Mouse (Mus musculus): ENCODE results near the gene Rhcg. TPM values are rescaled to one million over a fixed set of nuclear protein-coding genes. Genes with fewer than 3 reads are reported as not detected.

The Rhcg gene
- total and polyA plus RNA-seq, 2 experiments from 2014 or later: 0.68 to 4.0 TPM

GRCm38 (mm10) chr7:79557728-79558221 lies 59.7 kb downstream of the Rhcg start:
- no peak overlapping the region for H3K4me3 ChIP-seq (ENCODE audit: low read length)
- no peak overlapping the region for H3K9ac ChIP-seq (replicated peaks; ENCODE audit: low read length)
- peak overlapping the region; percentile 32; the same call in 1 of the 2 replicates for H3K27ac ChIP-seq
- peak; percentile 76 for DNase-seq (ENCODE audit: low spot score)
- ATAC-seq: peak; percentile 54
- 8% methylated on average over 8 of the region's 8 CpGs for WGBS
- no peaks in the 10 kb centered on the region for H3K36me3 ChIP-seq (ENCODE audit: insufficient read depth, low read length)
- 0 out of 2 replicates have a peak, but pooled peaks cover 6% of the 10 kb centered on the region for H3K27me3 ChIP-seq (ENCODE audit: insufficient read depth, low read length)
- no peak overlapping the region for H3K4me2 ChIP-seq (ENCODE audit: low read depth, low read length)
- TF ChIP-seq CTCF (IDR thresholded peaks at IDR 0.05; ENCODE audit: low read depth): peak; percentile 38; the same call in 1 of the 2 replicates
- H3K4me1 ChIP-seq (ENCODE audit: insufficient read depth, low read length): 0 out of 2 replicates have a peak, but pooled peaks cover 3% of the 10 kb centered on the region
- no peaks in the 10 kb centered on the region for H3K9me3 ChIP-seq (ENCODE audit: low read length)

DNA sequence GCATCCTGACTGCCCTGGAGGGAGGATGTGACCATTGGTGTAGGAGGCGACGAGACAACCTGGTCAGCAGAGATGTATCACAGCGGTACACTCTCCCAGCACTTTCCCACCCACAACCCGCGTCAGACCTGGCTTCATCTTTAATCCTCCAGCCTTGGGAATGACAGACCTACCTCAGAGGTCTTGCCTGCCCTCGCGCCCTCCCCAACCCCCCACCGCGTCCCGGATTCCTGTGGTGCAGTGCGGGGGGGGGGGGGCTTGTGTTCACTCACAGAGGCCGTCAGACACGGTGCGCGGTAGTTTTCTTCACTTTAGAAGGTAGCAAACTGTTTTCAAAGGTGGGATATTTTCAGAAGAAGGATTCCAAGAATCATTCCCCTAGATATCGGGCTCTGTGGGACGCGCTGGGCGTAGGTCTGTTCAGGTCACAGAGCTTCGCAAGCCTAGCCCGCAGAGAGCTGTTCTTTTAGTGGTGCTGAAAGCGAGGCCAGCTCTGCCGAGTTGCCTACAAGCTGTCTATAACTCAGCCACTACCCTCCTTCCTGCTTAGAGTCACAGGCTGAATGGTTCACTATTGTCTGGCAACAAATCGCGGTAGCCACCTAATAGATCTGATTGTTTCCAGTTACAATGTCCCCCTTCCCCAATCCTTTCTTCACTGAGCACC lies 62.0 kb downstream of the Rhcg start:
- H3K27me3 ChIP-seq (ENCODE audit: insufficient read depth, low read length): 0 out of 2 replicates have a peak, but pooled peaks cover 6% of the 10 kb centered on the region
- H3K9ac ChIP-seq (replicated peaks; ENCODE audit: low read length): no peak overlapping the region
- WGBS: 17% methylated on average over 25 of the region's 25 CpGs
- no peaks in the 10 kb centered on the region for H3K36me3 ChIP-seq (ENCODE audit: insufficient read depth, low read length)
- 0 out of 2 replicates have a peak, but pooled peaks cover 3% of the 10 kb centered on the region for H3K4me1 ChIP-seq (ENCODE audit: insufficient read depth, low read length)
- no peak overlapping the region for H3K27ac ChIP-seq
- no peak for TF ChIP-seq CTCF (IDR thresholded peaks at IDR 0.05; ENCODE audit: low read depth)
- H3K4me3 ChIP-seq (ENCODE audit: low read length): no peak overlapping the region
- DNase-seq (ENCODE audit: low spot score) (no peak), ATAC-seq (no peak)
- no peak overlapping the region for H3K4me2 ChIP-seq (ENCODE audit: low read depth, low read length)
- no peaks in the 10 kb centered on the region for H3K9me3 ChIP-seq (ENCODE audit: low read length)

DNA sequence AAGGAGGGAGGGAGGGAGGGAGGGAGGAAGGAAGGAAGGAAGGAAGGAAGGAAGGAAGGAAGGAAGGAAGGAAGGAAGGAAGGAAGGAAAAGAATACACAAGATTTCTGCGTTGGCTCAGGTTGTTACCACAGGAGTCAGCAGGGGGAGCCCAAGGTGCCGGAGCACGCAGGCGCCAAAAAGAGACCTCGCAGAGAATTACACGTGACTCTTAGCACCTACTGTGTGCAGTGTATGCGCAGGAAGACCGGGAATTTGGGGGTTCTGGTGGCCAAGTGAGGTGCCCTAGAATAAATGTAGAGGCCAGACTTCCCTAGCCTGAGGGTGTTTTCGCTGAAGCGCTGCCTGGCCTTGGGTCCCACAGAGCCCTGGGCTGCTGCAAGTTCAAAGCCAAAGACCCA lies 64.8 kb downstream of the Rhcg start:
- Histone ChIP-seq H3K4me2 (ENCODE audit: low read depth, low read length) (peak overlapping the region; percentile 4; the same call in 1 of the 2 replicates), H3K27ac (no peak overlapping the region), H3K9me3 (ENCODE audit: low read length) (no peaks in the 10 kb centered on the region), H3K27me3 (ENCODE audit: insufficient read depth, low read length) (0 out of 2 replicates have a peak, but pooled peaks cover 6% of the 10 kb centered on the region), H3K36me3 (ENCODE audit: insufficient read depth, low read length) (no peaks in the 10 kb centered on the region), H3K4me1 (ENCODE audit: insufficient read depth, low read length) (0 out of 2 replicates have a peak, but pooled peaks cover 3% of the 10 kb centered on the region), H3K9ac (replicated peaks; ENCODE audit: low read length) (no peak overlapping the region), H3K4me3 (ENCODE audit: low read length) (no peak overlapping the region)
- peak; percentile 72 for TF ChIP-seq CTCF (IDR thresholded peaks at IDR 0.05; ENCODE audit: low read depth)
- whole genome bisulfite sequencing: 12% methylated on average over 10 of the region's 10 CpGs
- ATAC-seq (no peak), DNase-seq (ENCODE audit: low spot score) (peak; percentile 69)

DNA sequence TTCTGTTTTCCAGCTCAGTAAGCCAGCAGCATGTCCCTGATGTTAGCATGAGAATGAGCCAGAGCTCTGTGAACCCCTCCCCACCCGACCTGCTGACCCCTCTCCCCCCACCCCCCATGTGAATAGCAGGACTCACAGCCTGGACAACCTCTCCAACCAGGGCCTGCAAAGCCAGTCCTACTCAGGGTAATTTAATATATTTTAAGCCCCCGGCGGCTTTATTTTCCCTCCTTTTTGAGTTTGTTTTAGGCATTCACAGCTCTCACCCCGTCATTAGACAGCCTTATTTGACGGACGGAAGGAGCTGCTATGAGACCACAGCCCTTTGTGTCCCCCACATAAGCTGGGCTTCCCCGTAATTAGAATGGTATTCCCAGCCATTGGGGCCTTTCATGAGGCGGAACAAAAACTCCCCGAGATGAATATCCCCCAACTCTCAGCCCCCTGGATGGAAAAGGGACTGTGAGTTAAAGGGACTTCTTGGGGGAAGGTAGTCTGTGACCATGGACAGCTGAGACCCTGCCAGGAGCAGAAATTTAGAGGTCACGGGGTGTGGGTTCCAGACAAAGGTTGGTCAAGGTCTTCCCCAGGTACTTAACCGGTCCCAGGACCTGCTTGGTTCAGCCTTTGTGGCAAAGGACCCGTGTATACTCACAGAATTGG lies 68.4 kb downstream of the Rhcg start:
- no peak overlapping the region for H3K4me2 ChIP-seq (ENCODE audit: low read depth, low read length)
- ATAC-seq (no peak), DNase-seq (ENCODE audit: low spot score) (no peak)
- H3K9me3 ChIP-seq (ENCODE audit: low read length): no peaks in the 10 kb centered on the region
- H3K9ac ChIP-seq (replicated peaks; ENCODE audit: low read length): 0 out of 2 replicates have a peak overlapping the region, but pooled peaks have one; percentile 15
- WGBS: 28% methylated on average over 12 of the region's 12 CpGs
- no peak overlapping the region for H3K27ac ChIP-seq
- no peak overlapping the region for H3K4me3 ChIP-seq (ENCODE audit: low read length)
- H3K36me3 ChIP-seq (ENCODE audit: insufficient read depth, low read length): no peaks in the 10 kb centered on the region
- no peak for TF ChIP-seq CTCF (IDR thresholded peaks at IDR 0.05; ENCODE audit: low read depth)
- no peaks in the 10 kb centered on the region; the same call in 1 of the 2 replicates for H3K27me3 ChIP-seq (ENCODE audit: insufficient read depth, low read length)
- no peaks in the 10 kb centered on the region for H3K4me1 ChIP-seq (ENCODE audit: insufficient read depth, low read length)

GRCm38 (mm10) chr7:79547092-79547491 lies 70.4 kb downstream of the Rhcg start:
- H3K27ac ChIP-seq: peak overlapping the region; percentile 57; the same call in 1 of the 2 replicates
- no peak overlapping the region for H3K4me3 ChIP-seq (ENCODE audit: low read length)
- H3K4me2 ChIP-seq (ENCODE audit: low read depth, low read length): peak overlapping the region; percentile 28; the same call in 1 of the 2 replicates
- H3K27me3 ChIP-seq (ENCODE audit: insufficient read depth, low read length): no peaks in the 10 kb centered on the region; the same call in 1 of the 2 replicates
- no peak overlapping the region for H3K9ac ChIP-seq (replicated peaks; ENCODE audit: low read length)
- DNase-seq (ENCODE audit: low spot score) (peak; percentile 94), ATAC-seq (peak; percentile 88)
- 2% methylated on average over 15 of the region's 15 CpGs for WGBS
- peak; percentile 98 for TF ChIP-seq CTCF (IDR thresholded peaks at IDR 0.05; ENCODE audit: low read depth)
- H3K9me3 ChIP-seq (ENCODE audit: low read length): no peaks in the 10 kb centered on the region
- no peaks in the 10 kb centered on the region for H3K36me3 ChIP-seq (ENCODE audit: insufficient read depth, low read length)
- peaks cover 5% of the 10 kb centered on the region; the same call in 1 of the 2 replicates for H3K4me1 ChIP-seq (ENCODE audit: insufficient read depth, low read length)

DNA sequence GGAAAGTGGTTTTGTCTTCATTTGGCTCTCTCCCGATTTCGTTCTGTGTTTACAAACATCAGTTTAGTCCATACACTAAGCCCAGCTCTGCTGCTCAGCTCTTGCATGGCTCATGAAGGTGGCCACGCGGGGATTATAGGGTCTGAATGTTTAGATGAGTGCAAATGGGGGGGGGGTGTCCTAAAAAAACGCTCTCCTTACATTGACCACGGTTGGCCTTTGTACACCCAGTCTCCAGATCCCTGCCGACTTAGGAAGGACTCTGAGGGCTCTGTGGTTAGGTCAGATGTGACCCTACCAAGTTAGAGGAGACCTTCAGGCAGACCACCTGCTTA lies 72.4 kb downstream of the Rhcg start:
- TF ChIP-seq CTCF (IDR thresholded peaks at IDR 0.05; ENCODE audit: low read depth): no peak
- H3K27ac ChIP-seq: peak overlapping the region; percentile 88; the same call in 1 of the 2 replicates
- peaks cover 6% of the 10 kb centered on the region; the same call in 1 of the 2 replicates for H3K4me1 ChIP-seq (ENCODE audit: insufficient read depth, low read length)

More for the DNA sequence above, 72.4 kb downstream of the Rhcg start:
- no peak for ATAC-seq
- DNase-seq (ENCODE audit: low spot score): no peak
- Histone ChIP-seq H3K4me2 (ENCODE audit: low read depth, low read length) (peak overlapping the region; percentile 61), H3K36me3 (ENCODE audit: insufficient read depth, low read length) (no peaks in the 10 kb centered on the region), H3K27me3 (ENCODE audit: insufficient read depth, low read length) (no peaks in the 10 kb centered on the region; the same call in 1 of the 2 replicates), H3K4me3 (ENCODE audit: low read length) (peak overlapping the region; percentile 4; the same call in 1 of the 2 replicates), H3K9me3 (ENCODE audit: low read length) (no peaks in the 10 kb centered on the region), H3K9ac (replicated peaks; ENCODE audit: low read length) (peak overlapping the region; percentile 59)
- 10% methylated on average over 7 of the region's 7 CpGs for WGBS

Data from hindbrain, postnatal 0 days (tissue).